Mouse (Mus musculus): ENCODE data around the gene Dhx58. TPM values are rescaled to one million over a fixed set of nuclear protein-coding genes. Genes with fewer than 3 reads are reported as not detected.
A peak's percentile ranks its signal among the peaks of the same experiment; 100 is the strongest.

Dhx58 gene
- polyA plus RNA-seq (2015; fragmentation: Nextera tagmentation; extraction: Ambion mirVana): 2.6 and 2.9 TPM in 2 replicates

- Histone ChIP-seq H3K27me3 (ENCODE audit: control insufficient read depth, insufficient read depth, low read length) (no peaks in the 10 kb centered on the region), H3K4me3 (ENCODE audit: low read depth, low read length) (peak within 1 kb of the TSS; percentile 19), H3K9me3 (ENCODE audit: control insufficient read depth, low read length) (no peaks in the 10 kb centered on the region), H3K36me3 (ENCODE audit: control insufficient read depth, insufficient read depth, low read length) (peaks cover 25% of the 10 kb centered on the region), H3K27ac (replicated peaks) (0 out of 2 replicates have a peak within 1 kb of the TSS, but pooled peaks have one; percentile 24), H3K4me2 (replicated peaks; ENCODE audit: low read depth) (peak within 1 kb of the TSS; percentile 46), H3K9ac (ENCODE audit: low read length) (peak within 1 kb of the TSS; percentile 41; the same call in 1 of the 2 replicates), H3K4me1 (replicated peaks; ENCODE audit: control insufficient read depth, insufficient read depth) (0 out of 2 replicates have a peak, but pooled peaks cover 3% of the 10 kb centered on the region)
- no peak for DNase-seq (ENCODE audit: low spot score)
- WGBS: 57% methylated on average over 7 of the region's 7 CpGs
- TF ChIP-seq EP300 (optimal IDR thresholded peaks at IDR 0.05): no peak
- no peak for TF ChIP-seq CTCF (IDR thresholded peaks at IDR 0.05; ENCODE audit: low read depth)
- no peak; the same call in 1 of the 2 replicates for ATAC-seq (ENCODE audit: low FRiP score, low TSS enrichment)
Observed at GRCm38 (mm10) chr11:100703851-100704531, at the start of gene Dhx58. Gene Dhx58 (minus strand): TSS chr11:100704271.

DNA sequence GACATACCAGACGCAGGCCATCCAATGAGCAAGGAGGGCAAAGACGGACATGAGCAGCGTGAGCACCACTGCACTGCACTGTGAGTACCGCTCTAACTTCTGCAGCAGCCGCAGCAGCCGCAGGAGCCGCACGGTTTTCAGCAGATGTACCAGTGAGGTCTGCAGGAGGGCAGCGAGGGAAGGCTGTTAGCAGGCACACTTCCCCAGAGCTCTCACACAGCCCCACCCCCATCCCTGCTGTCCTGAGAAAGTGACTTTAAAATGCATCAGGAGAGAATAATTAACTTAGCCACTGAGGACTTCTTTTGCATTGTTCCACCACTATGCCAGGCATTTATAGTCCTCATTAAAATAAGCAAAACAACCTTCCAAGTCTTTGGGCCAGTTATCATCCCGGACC, 48.2 kb upstream of the Dhx58 start:
- no peaks in the 10 kb centered on the region for H3K4me1 ChIP-seq (replicated peaks; ENCODE audit: control insufficient read depth, insufficient read depth)
- H3K36me3 ChIP-seq (ENCODE audit: control insufficient read depth, insufficient read depth, low read length): no peaks in the 10 kb centered on the region
- 31% methylated on average over 10 of the region's 10 CpGs for WGBS
- H3K4me3 ChIP-seq (ENCODE audit: low read depth, low read length): no peak overlapping the region
- no peak for TF ChIP-seq EP300 (optimal IDR thresholded peaks at IDR 0.05)
- no peak for TF ChIP-seq CTCF (IDR thresholded peaks at IDR 0.05; ENCODE audit: low read depth)
- H3K27ac ChIP-seq (replicated peaks): no peak overlapping the region
- ATAC-seq (ENCODE audit: low FRiP score, low TSS enrichment) (no peak), DNase-seq (ENCODE audit: low spot score) (no peak)
- no peak overlapping the region for H3K4me2 ChIP-seq (replicated peaks; ENCODE audit: low read depth)
- no peak overlapping the region for H3K9ac ChIP-seq (ENCODE audit: low read length)
- H3K27me3 ChIP-seq (ENCODE audit: control insufficient read depth, insufficient read depth, low read length): no peaks in the 10 kb centered on the region
- no peaks in the 10 kb centered on the region for H3K9me3 ChIP-seq (ENCODE audit: control insufficient read depth, low read length)

DNA sequence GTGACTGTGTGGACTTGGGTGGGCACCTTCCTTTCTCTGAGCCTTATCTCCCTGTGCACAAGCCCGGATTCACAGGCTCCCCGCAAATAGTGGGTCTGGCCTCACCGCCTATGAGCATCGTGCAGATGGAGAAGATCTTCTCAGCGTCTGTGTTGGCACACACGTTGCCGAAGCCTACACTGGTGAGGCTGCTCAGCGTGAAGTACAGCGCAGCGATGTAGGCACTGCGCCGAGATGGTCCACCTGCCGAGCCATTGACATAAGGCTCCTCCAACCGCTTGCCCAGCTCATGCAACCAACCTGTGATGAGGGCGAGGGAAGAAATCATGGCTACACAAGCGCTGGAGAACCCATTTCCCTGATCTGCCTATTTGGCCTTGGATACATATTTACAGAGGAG, 46.1 kb upstream of the Dhx58 start:
- ATAC-seq (ENCODE audit: low FRiP score, low TSS enrichment) (no peak), DNase-seq (ENCODE audit: low spot score) (no peak)
- TF ChIP-seq EP300 (optimal IDR thresholded peaks at IDR 0.05) (no peak), CTCF (IDR thresholded peaks at IDR 0.05; ENCODE audit: low read depth) (no peak)
- H3K36me3 ChIP-seq (ENCODE audit: control insufficient read depth, insufficient read depth, low read length): no peaks in the 10 kb centered on the region
- no peak overlapping the region for H3K27ac ChIP-seq (replicated peaks)
- H3K4me2 ChIP-seq (replicated peaks; ENCODE audit: low read depth): no peak overlapping the region
- H3K4me3 ChIP-seq (ENCODE audit: low read depth, low read length): no peak overlapping the region
- H3K9me3 ChIP-seq (ENCODE audit: control insufficient read depth, low read length): no peaks in the 10 kb centered on the region
- H3K27me3 ChIP-seq (ENCODE audit: control insufficient read depth, insufficient read depth, low read length): no peaks in the 10 kb centered on the region
- no peak overlapping the region for H3K9ac ChIP-seq (ENCODE audit: low read length)
- WGBS: 82% methylated on average over 16 of the region's 16 CpGs
- H3K4me1 ChIP-seq (replicated peaks; ENCODE audit: control insufficient read depth, insufficient read depth): no peaks in the 10 kb centered on the region

GRCm38 (mm10) chr11:100749469-100749868, 45.4 kb upstream of the Dhx58 start:
- DNase-seq (ENCODE audit: low spot score) (no peak), ATAC-seq (ENCODE audit: low FRiP score, low TSS enrichment) (no peak)
- 31% methylated on average over 25 of the region's 25 CpGs for WGBS
- Histone ChIP-seq H3K36me3 (ENCODE audit: control insufficient read depth, insufficient read depth, low read length) (no peaks in the 10 kb centered on the region), H3K27me3 (ENCODE audit: control insufficient read depth, insufficient read depth, low read length) (no peaks in the 10 kb centered on the region), H3K9me3 (ENCODE audit: control insufficient read depth, low read length) (no peaks in the 10 kb centered on the region), H3K4me3 (ENCODE audit: low read depth, low read length) (no peak overlapping the region), H3K9ac (ENCODE audit: low read length) (no peak overlapping the region), H3K4me2 (replicated peaks; ENCODE audit: low read depth) (no peak overlapping the region), H3K4me1 (replicated peaks; ENCODE audit: control insufficient read depth, insufficient read depth) (no peaks in the 10 kb centered on the region), H3K27ac (replicated peaks) (no peak overlapping the region)
- TF ChIP-seq EP300 (optimal IDR thresholded peaks at IDR 0.05) (no peak), CTCF (IDR thresholded peaks at IDR 0.05; ENCODE audit: low read depth) (no peak)

DNA sequence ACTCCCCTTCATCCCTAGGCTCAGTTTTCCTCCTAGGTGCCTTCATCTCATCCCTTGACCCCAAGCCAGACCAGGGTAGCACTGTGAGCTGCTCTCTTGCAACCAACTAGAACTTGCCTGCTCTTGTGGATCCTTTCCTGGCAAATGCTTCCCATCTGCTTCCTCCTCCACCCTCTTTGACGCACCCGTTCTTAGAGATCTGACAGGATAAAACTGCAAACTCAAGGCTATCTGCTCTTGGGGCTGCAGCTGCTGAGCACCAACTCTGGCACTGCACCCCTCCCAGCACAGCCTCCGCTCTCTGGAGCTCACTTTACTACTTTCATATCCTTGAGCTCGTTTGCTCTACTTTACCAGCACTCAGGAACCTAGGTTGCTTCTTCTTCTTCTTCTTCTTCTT, 44.5 kb upstream of the Dhx58 start:
- no peak for DNase-seq (ENCODE audit: low spot score)
- H3K27me3 ChIP-seq (ENCODE audit: control insufficient read depth, insufficient read depth, low read length): no peaks in the 10 kb centered on the region
- no peak overlapping the region for H3K9ac ChIP-seq (ENCODE audit: low read length)
- no peak for ATAC-seq (ENCODE audit: low FRiP score, low TSS enrichment)
- H3K4me3 ChIP-seq (ENCODE audit: low read depth, low read length): no peak overlapping the region
- TF ChIP-seq CTCF (IDR thresholded peaks at IDR 0.05; ENCODE audit: low read depth) (no peak), EP300 (optimal IDR thresholded peaks at IDR 0.05) (no peak)
- H3K9me3 ChIP-seq (ENCODE audit: control insufficient read depth, low read length): no peaks in the 10 kb centered on the region
- H3K4me1 ChIP-seq (replicated peaks; ENCODE audit: control insufficient read depth, insufficient read depth): no peaks in the 10 kb centered on the region
- WGBS: 57% methylated on average over 4 of the region's 4 CpGs
- no peak overlapping the region for H3K27ac ChIP-seq (replicated peaks)
- no peak overlapping the region for H3K4me2 ChIP-seq (replicated peaks; ENCODE audit: low read depth)
- H3K36me3 ChIP-seq (ENCODE audit: control insufficient read depth, insufficient read depth, low read length): no peaks in the 10 kb centered on the region

DNA sequence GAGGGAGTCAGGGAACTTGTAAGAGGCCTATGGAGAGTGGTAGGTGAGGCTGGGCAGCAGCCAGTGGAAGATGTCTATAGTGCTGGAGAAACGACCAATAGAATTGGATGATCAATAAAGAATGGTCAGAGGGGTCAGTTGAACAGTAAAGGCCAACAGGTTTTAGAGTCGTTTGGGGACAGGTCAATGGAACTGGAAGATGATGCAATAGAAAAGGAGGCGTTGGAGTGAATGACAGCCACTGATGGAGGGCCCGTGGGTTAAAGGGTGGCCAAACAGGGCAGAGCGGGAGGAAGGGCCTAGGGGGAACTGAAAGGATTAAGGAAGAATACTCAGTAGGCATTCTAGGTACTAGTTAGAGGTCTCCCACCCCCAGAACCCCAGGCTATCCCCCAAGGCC, 43.0 kb upstream of the Dhx58 start:
- Histone ChIP-seq H3K36me3 (ENCODE audit: control insufficient read depth, insufficient read depth, low read length) (no peaks in the 10 kb centered on the region), H3K27ac (replicated peaks) (no peak overlapping the region), H3K9me3 (ENCODE audit: control insufficient read depth, low read length) (no peaks in the 10 kb centered on the region), H3K4me1 (replicated peaks; ENCODE audit: control insufficient read depth, insufficient read depth) (no peaks in the 10 kb centered on the region), H3K9ac (ENCODE audit: low read length) (no peak overlapping the region), H3K4me3 (ENCODE audit: low read depth, low read length) (no peak overlapping the region), H3K27me3 (ENCODE audit: control insufficient read depth, insufficient read depth, low read length) (no peaks in the 10 kb centered on the region), H3K4me2 (replicated peaks; ENCODE audit: low read depth) (no peak overlapping the region)
- TF ChIP-seq CTCF (IDR thresholded peaks at IDR 0.05; ENCODE audit: low read depth): no peak
- WGBS: 57% methylated on average over 5 of the region's 5 CpGs
- ATAC-seq (ENCODE audit: low FRiP score, low TSS enrichment): no peak
- DNase-seq (ENCODE audit: low spot score): no peak

All from stomach, postnatal 0 days (tissue).